Mouse (Mus musculus) neural tube, embryonic 13.5 days (tissue): ENCODE results near the gene Ctc1. TPM values are rescaled to one million over a fixed set of nuclear protein-coding genes. Genes with fewer than 3 reads are reported as not detected.

ENCODE experiments used
- ATAC-seq: fragments of 200-750 bp; cut with Nextera tagmentation; 2 replicates; pipeline ENCODE4 v1.8.0; 2017; ENCODE audit warnings: low read depth, mild to moderate bottlenecking, moderate TSS enrichment, moderate library complexity
- H3K27ac ChIP-seq: fragments of 300-500 bp; sonication (generic); replicated peaks from 2 replicates; pipeline ENCODE4 v1.5.1; 2015; ENCODE audit warnings: moderate library complexity, mild to moderate bottlenecking, inconsistent platforms
- H3K27me3 ChIP-seq: fragments of 300-500 bp; sonication (generic); 2 replicates; pipeline ENCODE4 v1.6.1; 2015; ENCODE audit warnings: mild to moderate bottlenecking, inconsistent platforms
- H3K36me3 ChIP-seq: fragments of 300-500 bp; sonication (generic); 2 replicates; pipeline ENCODE4 v1.6.1; 2015; ENCODE audit warnings: mild to moderate bottlenecking, inconsistent platforms
- H3K4me1 ChIP-seq: fragments of 300-500 bp; sonication (generic); replicated peaks from 2 replicates; pipeline ENCODE4 v1.6.1; 2015; ENCODE audit warnings: inconsistent platforms
- H3K4me2 ChIP-seq: fragments of 300-500 bp; sonication (generic); 2 replicates; pipeline ENCODE4 v1.6.1; 2015; ENCODE audit warnings: inconsistent platforms, mild to moderate bottlenecking, moderate library complexity
- H3K4me3 ChIP-seq: fragments of 300-500 bp; sonication (generic); 2 replicates; pipeline ENCODE4 v1.5.1; 2015; ENCODE audit warnings: mild to moderate bottlenecking, inconsistent platforms
- H3K9ac ChIP-seq: fragments of 300-500 bp; sonication (generic); 2 replicates; pipeline ENCODE4 v1.6.1; 2015; ENCODE audit warnings: moderate library complexity, mild to moderate bottlenecking, inconsistent platforms
- H3K9me3 ChIP-seq: fragments of 300-500 bp; sonication (generic); 2 replicates; pipeline ENCODE4 v1.6.1; 2016; ENCODE audit warnings: inconsistent platforms
- WGBS: fragments of 180-500 bp; shearing (Covaris S2); methylation state at CpG from one replicate; pipeline ENCODE4 v1.1.7; 2015; 5-methylcytosine and 5-hydroxymethylcytosine counted together
- polyA plus RNA-seq: library from polyadenylated mRNA; unstranded; fragments of >200 nt; fragmentation: Nextera tagmentation; extraction: Ambion mirVana; gene quantifications from 2 replicates; pipeline ENCODE4 v1.2.1, GENCODE M21; 2015

Ctc1 gene
- polyA plus RNA-seq, 1 experiment from 2014 or later = 49.6 TPM

- Histone ChIP-seq H3K4me2 (no peak overlapping the region), H3K9me3 (no peaks in the 10 kb centered on the region), H3K27ac (peak overlapping the region; percentile 91; the same call in 1 of the 2 replicates), H3K4me3 (no peak overlapping the region), H3K4me1 (peaks cover 43% of the 10 kb centered on the region), H3K27me3 (no peaks in the 10 kb centered on the region), H3K9ac (no peak overlapping the region), H3K36me3 (no peaks in the 10 kb centered on the region)
- no peak for ATAC-seq
- WGBS = 54% methylated on average over 2 of the region's 2 CpGs
Measured at GRCm38 (mm10) chr11:69074776-69075069, 59.0 kb downstream of the Ctc1 start.

GRCm38 (mm10) chr11:69075764-69076479 lies 60.2 kb downstream of the Ctc1 start:
- 48% methylated on average over 9 of the region's 9 CpGs for WGBS
- Histone ChIP-seq H3K4me3 (no peak overlapping the region), H3K9me3 (no peaks in the 10 kb centered on the region), H3K27me3 (no peaks in the 10 kb centered on the region), H3K36me3 (no peaks in the 10 kb centered on the region), H3K9ac (no peak overlapping the region), H3K27ac (no peak overlapping the region), H3K4me2 (no peak overlapping the region), H3K4me1 (peaks cover 37% of the 10 kb centered on the region)
- no peak for ATAC-seq

- Histone ChIP-seq H3K9me3 (no peaks in the 10 kb centered on the region), H3K27ac (no peak overlapping the region), H3K9ac (no peak overlapping the region), H3K4me2 (no peak overlapping the region), H3K4me3 (no peak overlapping the region), H3K27me3 (no peaks in the 10 kb centered on the region), H3K36me3 (no peaks in the 10 kb centered on the region), H3K4me1 (peaks cover 31% of the 10 kb centered on the region)
- 57% methylated on average over 5 of the region's 5 CpGs for whole genome bisulfite sequencing
- ATAC-seq = no peak
Measured at GRCm38 (mm10) chr11:69076572-69076971, 60.9 kb downstream of the Ctc1 start.

GRCm38 (mm10) chr11:69077316-69077715 lies 61.6 kb downstream of the Ctc1 start:
- H3K36me3 ChIP-seq = no peaks in the 10 kb centered on the region
- ATAC-seq = no peak
- no peak overlapping the region for H3K4me3 ChIP-seq
- no peaks in the 10 kb centered on the region for H3K9me3 ChIP-seq
- no peaks in the 10 kb centered on the region for H3K27me3 ChIP-seq
- peaks cover 23% of the 10 kb centered on the region for H3K4me1 ChIP-seq
- H3K4me2 ChIP-seq = no peak overlapping the region
- H3K9ac ChIP-seq = no peak overlapping the region
- 90% methylated on average over 9 of the region's 9 CpGs for WGBS
- no peak overlapping the region for H3K27ac ChIP-seq

DNA sequence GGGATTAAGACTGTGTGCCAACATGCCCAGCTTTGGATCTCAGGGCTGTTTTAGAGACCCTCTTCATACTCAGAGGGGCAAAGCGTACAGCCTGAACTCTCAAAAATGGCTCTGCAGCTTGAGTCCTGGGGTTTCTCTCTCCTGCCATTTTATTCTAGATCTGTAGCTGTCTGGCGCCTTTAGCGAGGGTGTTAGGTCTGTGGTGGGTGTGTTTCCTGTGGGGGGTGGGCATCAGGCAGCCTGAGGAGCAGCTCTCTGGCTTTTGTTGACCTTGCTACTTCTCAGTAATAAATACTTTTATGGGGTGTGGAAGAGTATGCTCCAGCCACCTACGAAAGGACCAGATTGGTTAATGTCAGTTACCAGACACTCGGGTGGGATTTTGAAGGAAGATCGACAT lies 62.3 kb downstream of the Ctc1 start:
- H3K27ac ChIP-seq = no peak overlapping the region
- no peak overlapping the region for H3K4me3 ChIP-seq
- no peak for ATAC-seq
- 75% methylated on average over 6 of the region's 6 CpGs for WGBS
- H3K4me2 ChIP-seq = no peak overlapping the region
- no peaks in the 10 kb centered on the region for H3K36me3 ChIP-seq
- H3K9me3 ChIP-seq = no peaks in the 10 kb centered on the region
- H3K4me1 ChIP-seq = peaks cover 19% of the 10 kb centered on the region
- H3K27me3 ChIP-seq = no peaks in the 10 kb centered on the region
- H3K9ac ChIP-seq = no peak overlapping the region

- Histone ChIP-seq H3K4me3 (no peak overlapping the region), H3K9me3 (no peaks in the 10 kb centered on the region), H3K27me3 (no peaks in the 10 kb centered on the region), H3K36me3 (no peaks in the 10 kb centered on the region), H3K4me1 (peaks cover 13% of the 10 kb centered on the region), H3K27ac (no peak overlapping the region), H3K9ac (no peak overlapping the region), H3K4me2 (no peak overlapping the region)
- ATAC-seq = no peak
- 65% methylated on average over 5 of the region's 5 CpGs for WGBS
Measured at GRCm38 (mm10) chr11:69078805-69079438, 63.2 kb downstream of the Ctc1 start.

GRCm38 (mm10) chr11:69080102-69080854 lies 64.6 kb downstream of the Ctc1 start:
- WGBS = 76% methylated on average over 15 of the region's 15 CpGs
- no peaks in the 10 kb centered on the region for H3K36me3 ChIP-seq
- no peaks in the 10 kb centered on the region for H3K27me3 ChIP-seq
- no peak overlapping the region for H3K4me2 ChIP-seq
- H3K9me3 ChIP-seq = no peaks in the 10 kb centered on the region
- 0 out of 2 replicates have a peak, but pooled peaks cover 4% of the 10 kb centered on the region for H3K4me1 ChIP-seq
- H3K9ac ChIP-seq = peak overlapping the region; percentile 5; the same call in 1 of the 2 replicates
- ATAC-seq = no peak
- no peak overlapping the region for H3K27ac ChIP-seq
- H3K4me3 ChIP-seq = no peak overlapping the region

GRCm38 (mm10) chr11:69080855-69081222 lies 65.1 kb downstream of the Ctc1 start:
- WGBS = 87% methylated on average over 8 of the region's 8 CpGs
- Histone ChIP-seq H3K27me3 (no peaks in the 10 kb centered on the region), H3K4me2 (no peak overlapping the region), H3K9me3 (no peaks in the 10 kb centered on the region), H3K9ac (no peak overlapping the region), H3K27ac (no peak overlapping the region), H3K4me3 (no peak overlapping the region), H3K36me3 (no peaks in the 10 kb centered on the region), H3K4me1 (0 out of 2 replicates have a peak, but pooled peaks cover 4% of the 10 kb centered on the region)
- ATAC-seq = no peak

- no peaks in the 10 kb centered on the region for H3K9me3 ChIP-seq
- H3K27ac ChIP-seq = no peak overlapping the region
- ATAC-seq = no peak
- H3K4me1 ChIP-seq = no peaks in the 10 kb centered on the region
- WGBS = 85% methylated on average over 7 of the region's 7 CpGs
- no peaks in the 10 kb centered on the region for H3K36me3 ChIP-seq
- no peak overlapping the region for H3K4me2 ChIP-seq
- H3K4me3 ChIP-seq = no peak overlapping the region
- no peak overlapping the region for H3K9ac ChIP-seq
- no peaks in the 10 kb centered on the region for H3K27me3 ChIP-seq
Measured at GRCm38 (mm10) chr11:69081613-69082012, 65.9 kb downstream of the Ctc1 start.

GRCm38 (mm10) chr11:69085608-69086007 lies 69.9 kb downstream of the Ctc1 start:
- Histone ChIP-seq H3K27me3 (no peaks in the 10 kb centered on the region), H3K9me3 (no peaks in the 10 kb centered on the region), H3K27ac (no peak overlapping the region), H3K36me3 (peaks cover 11% of the 10 kb centered on the region), H3K4me1 (peaks cover 29% of the 10 kb centered on the region), H3K9ac (no peak overlapping the region), H3K4me2 (no peak overlapping the region), H3K4me3 (no peak overlapping the region)
- ATAC-seq = no peak
- WGBS = 64% methylated on average over 6 of the region's 6 CpGs
